Mouse (Mus musculus): Measurements from ENCODE around the gene 1810043G02Rik. TPM values are rescaled to one million over a fixed set of nuclear protein-coding genes. Genes with fewer than 3 reads are reported as not detected.
A peak's percentile ranks its signal among the peaks of the same experiment; 100 is the strongest.
"Not testable (repeated sequence)": the region's sequence is repeated elsewhere in the genome, so short reads cannot be mapped to it uniquely, and the experiment has no call there.

The 1810043G02Rik gene
- total RNA-seq, 2 experiments from 2014 or later, result 3.5 TPM; not detected in 1

- no peak for ATAC-seq (replicated peaks; ENCODE audit: low FRiP score, poor library complexity, severe bottlenecking)
Observed at GRCm38 (mm10) chr10:78002316-78002715, 24.0 kb downstream of the 1810043G02Rik start.

GRCm38 (mm10) chr10:78004479-78005100 lies 26.3 kb downstream of the 1810043G02Rik start:
- no peak for ATAC-seq (replicated peaks; ENCODE audit: low FRiP score, poor library complexity, severe bottlenecking)

- ATAC-seq (replicated peaks; ENCODE audit: low FRiP score, poor library complexity, severe bottlenecking), result no peak
Observed at GRCm38 (mm10) chr10:78005791-78006438, 27.6 kb downstream of the 1810043G02Rik start.

- no peak for ATAC-seq (replicated peaks; ENCODE audit: low FRiP score, poor library complexity, severe bottlenecking)
Observed at GRCm38 (mm10) chr10:78007203-78007602, 28.9 kb downstream of the 1810043G02Rik start.

- no peak for ATAC-seq (replicated peaks; ENCODE audit: low FRiP score, poor library complexity, severe bottlenecking)
Observed at GRCm38 (mm10) chr10:78008169-78008568, 29.8 kb downstream of the 1810043G02Rik start.

GRCm38 (mm10) chr10:78009184-78009944 lies 31.0 kb downstream of the 1810043G02Rik start:
- peak; percentile 93 for ATAC-seq (replicated peaks; ENCODE audit: low FRiP score, poor library complexity, severe bottlenecking)

- peak; percentile 23 for ATAC-seq (replicated peaks; ENCODE audit: low FRiP score, poor library complexity, severe bottlenecking)
Observed at GRCm38 (mm10) chr10:78009945-78010293, 31.6 kb downstream of the 1810043G02Rik start, which contains the start of gene Pfkl. Pfkl (minus strand) TSS chr10:78010083.

- no peak for ATAC-seq (replicated peaks; ENCODE audit: low FRiP score, poor library complexity, severe bottlenecking)
Observed at GRCm38 (mm10) chr10:78010335-78010734, 32.0 kb downstream of the 1810043G02Rik start.

- ATAC-seq (replicated peaks; ENCODE audit: low FRiP score, poor library complexity, severe bottlenecking), result not testable (repeated sequence)
Observed at GRCm38 (mm10) chr10:78011116-78011515, 32.8 kb downstream of the 1810043G02Rik start.

GRCm38 (mm10) chr10:78012661-78013495 lies 34.6 kb downstream of the 1810043G02Rik start:
- ATAC-seq (replicated peaks; ENCODE audit: low FRiP score, poor library complexity, severe bottlenecking), result no peak

- ATAC-seq (replicated peaks; ENCODE audit: low FRiP score, poor library complexity, severe bottlenecking), result no peak
Observed at GRCm38 (mm10) chr10:78015489-78015888, 37.2 kb downstream of the 1810043G02Rik start.

GRCm38 (mm10) chr10:78016366-78016765 lies 38.0 kb downstream of the 1810043G02Rik start:
- ATAC-seq (replicated peaks; ENCODE audit: low FRiP score, poor library complexity, severe bottlenecking), result no peak

- ATAC-seq (replicated peaks; ENCODE audit: low FRiP score, poor library complexity, severe bottlenecking), result peak; percentile 95
Observed at GRCm38 (mm10) chr10:78018797-78019203, 40.5 kb downstream of the 1810043G02Rik start.

GRCm38 (mm10) chr10:78019291-78019690 lies 41.0 kb downstream of the 1810043G02Rik start:
- ATAC-seq (replicated peaks; ENCODE audit: low FRiP score, poor library complexity, severe bottlenecking), result no peak

- not testable (repeated sequence) for ATAC-seq (replicated peaks; ENCODE audit: low FRiP score, poor library complexity, severe bottlenecking)
Observed at GRCm38 (mm10) chr10:78019984-78020383, 41.7 kb downstream of the 1810043G02Rik start.

GRCm38 (mm10) chr10:78025453-78025852 lies 47.1 kb downstream of the 1810043G02Rik start:
- ATAC-seq (replicated peaks; ENCODE audit: low FRiP score, poor library complexity, severe bottlenecking), result not testable (repeated sequence)

- ATAC-seq (replicated peaks; ENCODE audit: low FRiP score, poor library complexity, severe bottlenecking), result peak; percentile 79
Observed at GRCm38 (mm10) chr10:78028129-78028528, 49.8 kb downstream of the 1810043G02Rik start.

- ATAC-seq (replicated peaks; ENCODE audit: low FRiP score, poor library complexity, severe bottlenecking), result no peak
Observed at GRCm38 (mm10) chr10:78029080-78029479, 50.8 kb downstream of the 1810043G02Rik start.

GRCm38 (mm10) chr10:78031987-78032386 lies 53.7 kb downstream of the 1810043G02Rik start:
- ATAC-seq (replicated peaks; ENCODE audit: low FRiP score, poor library complexity, severe bottlenecking), result no peak
